11 mouse cellular contexts compared by ENCODE assay signal in the genomic region with DNA sequence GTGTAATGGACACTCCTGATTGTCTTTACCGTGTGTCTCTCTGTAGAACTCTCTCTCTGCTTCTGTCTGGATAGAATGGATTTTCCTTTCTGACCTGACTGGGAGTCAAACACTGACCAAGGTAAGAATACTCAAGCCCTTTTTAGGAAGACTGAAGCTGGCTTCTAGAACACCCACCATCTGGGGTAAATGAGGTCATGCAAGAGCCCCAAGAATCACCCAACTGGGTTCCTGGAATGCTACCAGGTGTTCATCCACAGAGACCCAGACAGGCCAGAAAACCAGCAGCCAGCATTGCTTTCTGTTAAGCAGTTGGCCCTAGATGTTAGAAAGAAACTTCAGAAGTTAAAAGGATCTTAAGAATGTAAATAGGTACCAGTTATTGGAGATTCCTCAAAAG.
"Had no signal": no experiment of that assay in that cellular context is flagged by ENCODE, and none has a peak within 500 bp of the region (broad histone marks: within the 10 kb centered on the region; RNA-seq: fewer than 3 reads in every experiment).

No protein-coding gene starts in this region.

- H3K4me1 ChIP-seq: limb, embryonic 12.5 days; liver, embryonic 13.5 days; midbrain, embryonic 12.5 days; stomach, embryonic 15.5 days had no signal

- H3K9ac ChIP-seq: limb, embryonic 12.5 days; liver, embryonic 13.5 days; liver, postnatal 0 days; midbrain, embryonic 12.5 days; stomach, embryonic 15.5 days had no signal

- DNase-seq: kidney, postnatal 10 days; kidney, postnatal 4 days; liver; liver, embryonic 13.5 days; liver, postnatal 0 days; right cerebral cortex, postnatal 14 days; thymus, postnatal 4 days had no signal

- H3K27me3 ChIP-seq: limb, embryonic 12.5 days; liver, embryonic 13.5 days; midbrain, embryonic 12.5 days; stomach, embryonic 15.5 days had no signal

- H3K4me3 ChIP-seq: layer of hippocampus, adult 2 months; limb, embryonic 12.5 days; liver, embryonic 13.5 days; midbrain, embryonic 12.5 days; stomach, embryonic 15.5 days had no signal

- H3K36me3 ChIP-seq: limb, embryonic 12.5 days; liver, embryonic 13.5 days; midbrain, embryonic 12.5 days; stomach, embryonic 15.5 days had no signal

- H3K27ac ChIP-seq: layer of hippocampus, adult 2 months; limb, embryonic 12.5 days; liver, embryonic 13.5 days; midbrain, embryonic 12.5 days; stomach, embryonic 15.5 days had no signal

- H3K4me2 ChIP-seq: limb, embryonic 12.5 days; liver, embryonic 13.5 days; midbrain, embryonic 12.5 days; stomach, embryonic 15.5 days had no signal

- ATAC-seq: liver, postnatal 0 days had no signal

- H3K9me3 ChIP-seq: stomach, embryonic 15.5 days had no signal
